Mouse (Mus musculus) midbrain, postnatal 0 days (tissue): ENCODE measurements around the gene Adcy3. TPM values are rescaled to one million over a fixed set of nuclear protein-coding genes. Genes with fewer than 3 reads are reported as not detected.

Experiments
- ATAC-seq: fragments of 200-750 bp; cut with Nextera tagmentation; 2 replicates; pipeline ENCODE4 v1.8.0; 2017; ENCODE audit warnings: moderate number of reproducible peaks, mild to moderate bottlenecking, moderate TSS enrichment, moderate library complexity; ENCODE audit not compliant: low FRiP score
- DNase-seq: peaks from one replicate; pipeline ENCODE4 v3.0.0-alpha.2; 2015; ENCODE audit warnings: low spot score
- H3K27ac ChIP-seq: fragments of 300-500 bp; sonication (generic); 2 replicates; pipeline ENCODE4 v1.5.1; 2014; ENCODE audit warnings: low read depth, mild to moderate bottlenecking, low read length, mixed read lengths
- H3K27me3 ChIP-seq: fragments of 300-500 bp; sonication (generic); 2 replicates; pipeline ENCODE4 v1.6.1; 2014; ENCODE audit warnings: low read length, control low read depth, mixed read lengths; ENCODE audit not compliant: insufficient read depth
- H3K36me3 ChIP-seq: fragments of 300-500 bp; sonication (generic); 2 replicates; pipeline ENCODE4 v1.6.1; 2014; ENCODE audit warnings: low read length, control low read depth, mixed read lengths; ENCODE audit not compliant: insufficient read depth
- H3K4me1 ChIP-seq: fragments of 300-500 bp; sonication (generic); 2 replicates; pipeline ENCODE4 v1.6.1; 2014; ENCODE audit warnings: mild to moderate bottlenecking, control low read depth, antibody characterized with exemption, low read length, mixed read lengths; ENCODE audit not compliant: insufficient read depth
- H3K4me2 ChIP-seq: fragments of 300-500 bp; sonication (generic); 2 replicates; pipeline ENCODE4 v1.6.1; 2014; ENCODE audit warnings: low read depth, mild to moderate bottlenecking, low read length, mixed read lengths; ENCODE audit not compliant: poor library complexity, severe bottlenecking
- H3K4me3 ChIP-seq: fragments of 300-500 bp; sonication (generic); 2 replicates; pipeline ENCODE4 v1.5.1; 2014; ENCODE audit warnings: low read depth, mild to moderate bottlenecking, low read length, moderate library complexity
- H3K9ac ChIP-seq: fragments of 300-500 bp; sonication (generic); replicated peaks from 2 replicates; pipeline ENCODE4 v1.6.1; 2014; ENCODE audit warnings: mild to moderate bottlenecking, low read length, moderate library complexity, mixed read lengths; ENCODE audit not compliant: poor library complexity, severe bottlenecking
- H3K9me3 ChIP-seq: fragments of 300-500 bp; sonication (generic); 2 replicates; pipeline ENCODE4 v1.6.1; 2016; ENCODE audit warnings: low read length, control low read depth
- CTCF ChIP-seq: IDR thresholded peaks from 2 replicates; pipeline ENCODE4 v1.5.1; 2016; ENCODE audit warnings: antibody characterized with exemption, mild to moderate bottlenecking
- WGBS: fragments of 180-500 bp; shearing (Covaris S2); extraction: QIAGEN DNeasy Blood & Tissue Kit; methylation state at CpG from one replicate; pipeline ENCODE4 v1.1.7; 2014; 5-methylcytosine and 5-hydroxymethylcytosine counted together
- polyA plus RNA-seq: library from polyadenylated mRNA; unstranded; fragments of >200 nt; fragmentation: Nextera tagmentation; extraction: Ambion mirVana; gene quantifications from 2 replicates; pipeline ENCODE4 v1.2.1, GENCODE M21; 2015
- total RNA-seq: library from RNA; depleted of rRNA; stranded (reverse); fragments of >200 nt; gene quantifications from 2 replicates; pipeline ENCODE4 v1.2.3, GENCODE M21; 2014

Adcy3 gene
- total and polyA plus RNA-seq, 2 experiments from 2014 or later, result 12.5 to 38.7 TPM

- DNase-seq (peak; percentile 81), ATAC-seq (peak; percentile 69)
- Histone ChIP-seq H3K4me1 (no peaks in the 10 kb centered on the region), H3K4me2 (no peak overlapping the region), H3K27ac (no peak overlapping the region), H3K27me3 (no peaks in the 10 kb centered on the region), H3K9me3 (no peaks in the 10 kb centered on the region), H3K36me3 (peaks cover 6% of the 10 kb centered on the region), H3K4me3 (no peak overlapping the region), H3K9ac (no peak overlapping the region)
- WGBS, result 35% methylated on average over 14 of the region's 14 CpGs
- no peak for TF ChIP-seq CTCF
These were observed 55.5 kb downstream of the Adcy3 start for GRCm38 (mm10) chr12:4188171-4189059.

GRCm38 (mm10) chr12:4189060-4189447 is 56.2 kb downstream of the Adcy3 start:
- Histone ChIP-seq H3K36me3 (peaks cover 11% of the 10 kb centered on the region; the same call in 1 of the 2 replicates), H3K27ac (no peak overlapping the region), H3K4me3 (no peak overlapping the region), H3K4me2 (no peak overlapping the region), H3K9me3 (no peaks in the 10 kb centered on the region), H3K9ac (no peak overlapping the region), H3K4me1 (no peaks in the 10 kb centered on the region), H3K27me3 (no peaks in the 10 kb centered on the region)
- ATAC-seq (no peak; the same call in 1 of the 2 replicates), DNase-seq (no peak)
- TF ChIP-seq CTCF, result peak; percentile 60
- WGBS, result 41% methylated on average over 5 of the region's 5 CpGs

GRCm38 (mm10) chr12:4192514-4192913 is 59.6 kb downstream of the Adcy3 start:
- H3K4me2 ChIP-seq, result no peak overlapping the region
- no peaks in the 10 kb centered on the region for H3K9me3 ChIP-seq
- H3K4me1 ChIP-seq, result no peaks in the 10 kb centered on the region
- H3K27ac ChIP-seq, result no peak overlapping the region
- no peak for DNase-seq
- WGBS, result 72% methylated on average over 6 of the region's 6 CpGs
- H3K9ac ChIP-seq, result no peak overlapping the region
- no peaks in the 10 kb centered on the region for H3K27me3 ChIP-seq
- TF ChIP-seq CTCF, result no peak
- ATAC-seq, result no peak
- H3K36me3 ChIP-seq, result peaks cover 16% of the 10 kb centered on the region; the same call in 1 of the 2 replicates
- no peak overlapping the region for H3K4me3 ChIP-seq

- Histone ChIP-seq H3K4me2 (no peak overlapping the region), H3K36me3 (peaks cover 21% of the 10 kb centered on the region), H3K4me1 (no peaks in the 10 kb centered on the region), H3K4me3 (no peak overlapping the region), H3K27ac (no peak overlapping the region), H3K9ac (no peak overlapping the region), H3K9me3 (no peaks in the 10 kb centered on the region), H3K27me3 (no peaks in the 10 kb centered on the region)
- WGBS, result 63% methylated on average over 10 of the region's 10 CpGs
- no peak for ATAC-seq
- no peak for TF ChIP-seq CTCF
- peak; percentile 22 for DNase-seq
These were observed 60.3 kb downstream of the Adcy3 start for GRCm38 (mm10) chr12:4193025-4193740.

DNA sequence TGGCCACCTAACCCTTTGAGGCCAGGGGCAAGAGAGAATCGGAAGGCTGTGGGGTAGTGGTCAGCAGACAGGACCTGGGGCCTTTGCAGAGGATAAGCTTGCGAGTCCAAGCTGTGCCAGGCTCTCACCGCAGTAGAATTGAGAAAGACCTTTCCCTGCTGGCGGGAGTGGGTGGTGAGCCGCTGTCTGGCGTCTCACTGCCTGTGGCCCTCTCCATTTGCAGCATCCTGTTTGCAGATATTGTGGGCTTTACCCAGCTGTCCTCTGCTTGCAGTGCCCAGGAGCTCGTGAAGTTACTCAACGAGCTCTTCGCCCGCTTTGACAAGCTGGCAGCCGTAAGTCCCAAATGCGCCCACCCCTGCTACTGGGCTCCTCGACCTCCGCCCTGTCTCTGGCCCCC is 61.7 kb downstream of the Adcy3 start:
- ATAC-seq, result no peak
- no peak overlapping the region for H3K4me2 ChIP-seq
- H3K36me3 ChIP-seq, result peaks cover 33% of the 10 kb centered on the region
- no peak overlapping the region for H3K4me3 ChIP-seq
- DNase-seq, result no peak
- 86% methylated on average over 14 of the region's 14 CpGs for WGBS
- no peaks in the 10 kb centered on the region for H3K4me1 ChIP-seq
- H3K9ac ChIP-seq, result no peak overlapping the region
- H3K9me3 ChIP-seq, result no peaks in the 10 kb centered on the region
- no peak for TF ChIP-seq CTCF
- H3K27me3 ChIP-seq, result no peaks in the 10 kb centered on the region
- no peak overlapping the region for H3K27ac ChIP-seq

GRCm38 (mm10) chr12:4198702-4199101 is 65.8 kb downstream of the Adcy3 start:
- no peak for TF ChIP-seq CTCF
- no peak for DNase-seq
- 94% methylated on average over 4 of the region's 4 CpGs for WGBS
- Histone ChIP-seq H3K27me3 (no peaks in the 10 kb centered on the region), H3K4me1 (no peaks in the 10 kb centered on the region), H3K9ac (no peak overlapping the region), H3K4me3 (no peak overlapping the region), H3K9me3 (no peaks in the 10 kb centered on the region), H3K4me2 (no peak overlapping the region), H3K36me3 (peaks cover 58% of the 10 kb centered on the region), H3K27ac (no peak overlapping the region)
- ATAC-seq, result no peak
